Mouse (Mus musculus): ENCODE measurements around the gene Mtx3. TPM values are rescaled to one million over a fixed set of nuclear protein-coding genes. Genes with fewer than 3 reads are reported as not detected.

Mtx3 gene
- total RNA-seq (2023), result 12.9 TPM

DNA sequence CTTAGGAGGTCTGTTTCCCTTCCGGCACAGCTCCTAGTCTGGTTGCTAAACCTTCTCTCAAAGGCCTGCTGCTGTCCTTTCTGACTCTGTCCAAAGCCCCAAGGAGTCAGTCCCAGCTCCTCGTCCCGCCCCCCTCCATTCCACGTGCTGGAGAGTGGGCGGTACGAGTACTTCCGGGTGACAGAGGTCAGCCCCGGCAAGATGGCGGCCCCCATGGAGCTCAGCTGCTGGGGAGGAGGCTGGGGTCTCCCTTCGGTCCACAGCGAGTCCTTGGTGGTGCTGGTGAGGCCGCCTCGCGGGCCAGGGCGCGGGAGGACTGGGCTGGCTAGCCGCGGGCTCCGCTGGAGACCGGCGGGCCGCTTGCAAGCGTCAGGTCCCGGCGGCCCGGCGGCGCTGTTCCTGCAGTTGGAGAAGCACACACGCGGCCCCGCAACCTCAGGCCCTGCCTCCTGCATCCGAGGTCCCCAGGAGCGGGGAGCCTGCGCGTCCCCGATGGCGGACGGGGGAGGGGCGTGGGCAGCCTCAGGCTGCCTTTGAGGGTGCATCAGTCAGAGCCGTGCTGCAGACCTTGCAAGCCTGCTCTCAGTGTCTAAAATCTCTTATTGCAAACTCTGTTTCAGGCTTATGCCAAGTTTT, at the start of gene Mtx3:
Gene Mtx3 (plus strand): TSS at position 175 of the 636 bp plus-strand sequence.

Other genes starting within 250 kb of the Mtx3 start
- 18.9 TPM for gene Serinc5, start 233.7 kb upstream of the Mtx3 start, total RNA-seq (2023)
- not detected for gene Thbs4, start 49.9 kb upstream of the Mtx3 start, total RNA-seq (2023)

Measured in CD4-positive naive resting alpha-beta T cell, adult 57 days (primary cell).